Mouse (Mus musculus) kidney, postnatal 0 days (tissue): ENCODE measurements at regions not wholly inside any gene's neighbourhood (a gene's known extent, or its start where the extent isn't known, plus 50 kb on each side); places are given as distances from the start of the nearest gene placed in this dataset.

Source experiments
- ATAC-seq: fragments of 200-750 bp; cut with Nextera tagmentation; replicated peaks from 2 replicates; pipeline ENCODE4 v1.8.0; 2017; ENCODE audit warnings: low read depth, moderate number of reproducible peaks, moderate TSS enrichment, moderate library complexity; ENCODE audit not compliant: low FRiP score
- DNase-seq: peaks from one replicate; pipeline ENCODE4 v3.0.0-alpha.2; 2016; ENCODE audit warnings: low spot score
- H3K27ac ChIP-seq: fragments of 300-500 bp; sonication (generic); 2 replicates; pipeline ENCODE4 v1.5.1; 2014; ENCODE audit warnings: mild to moderate bottlenecking
- H3K27me3 ChIP-seq: fragments of 300-500 bp; sonication (generic); 2 replicates; pipeline ENCODE4 v1.6.1; 2014; ENCODE audit warnings: low read length, mixed read lengths; ENCODE audit not compliant: insufficient read depth
- H3K36me3 ChIP-seq: fragments of 300-500 bp; sonication (generic); 2 replicates; pipeline ENCODE4 v1.6.1; 2014; ENCODE audit warnings: low read length, mixed read lengths; ENCODE audit not compliant: insufficient read depth
- H3K4me1 ChIP-seq: fragments of 300-500 bp; sonication (generic); replicated peaks from 2 replicates; pipeline ENCODE4 v1.6.1; 2014; ENCODE audit warnings: antibody characterized with exemption, low read length, mixed read lengths; ENCODE audit not compliant: insufficient read depth
- H3K4me2 ChIP-seq: fragments of 300-500 bp; sonication (generic); 2 replicates; pipeline ENCODE4 v1.6.1; 2014; ENCODE audit warnings: mild to moderate bottlenecking, low read length, moderate library complexity, mixed read lengths
- H3K4me3 ChIP-seq: fragments of 300-500 bp; sonication (generic); replicated peaks from 2 replicates; pipeline ENCODE4 v1.5.1; 2014; ENCODE audit warnings: low read depth, low read length
- H3K9ac ChIP-seq: fragments of 300-500 bp; sonication (generic); 2 replicates; pipeline ENCODE4 v1.6.1; 2014; ENCODE audit warnings: low read depth, low read length
- H3K9me3 ChIP-seq: fragments of 300-500 bp; sonication (generic); replicated peaks from 2 replicates; pipeline ENCODE4 v1.6.1; 2016; ENCODE audit warnings: low read length, inconsistent platforms, mixed read lengths
- CTCF ChIP-seq: IDR thresholded peaks from 2 replicates; pipeline ENCODE4 v1.5.1; 2016; ENCODE audit warnings: antibody characterized with exemption, low read depth, mild to moderate bottlenecking, moderate library complexity
- WGBS: fragments of 180-500 bp; shearing (Covaris S2); extraction: QIAGEN DNeasy Blood & Tissue Kit; methylation state at CpG from one replicate; pipeline ENCODE4 v1.1.7; 2014; 5-methylcytosine and 5-hydroxymethylcytosine counted together

DNA sequence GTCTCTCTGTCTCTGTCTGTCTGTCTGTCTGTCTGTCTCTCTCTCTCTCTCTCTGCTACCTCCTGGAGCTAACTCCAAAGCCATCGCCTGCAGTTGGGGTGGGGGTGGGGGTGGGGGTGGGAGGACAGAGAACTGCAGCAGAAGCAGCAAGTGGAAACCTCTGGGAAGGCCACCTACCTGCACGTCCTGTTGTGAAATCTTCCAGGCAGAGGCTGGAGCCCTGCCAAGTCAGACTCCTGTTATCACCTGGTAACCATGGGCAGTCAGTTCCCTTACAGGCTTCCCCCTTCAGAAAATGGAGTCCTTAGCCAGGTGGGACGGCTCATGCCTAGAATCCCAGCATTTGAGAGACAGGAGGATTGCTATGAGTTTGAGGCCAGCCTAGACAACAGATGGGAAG, 361.8 kb downstream of the Bcor start:
- Histone ChIP-seq H3K27me3 (no peaks in the 10 kb centered on the region), H3K9ac (no peak overlapping the region), H3K4me2 (no peak overlapping the region), H3K4me1 (no peaks in the 10 kb centered on the region), H3K9me3 (no peaks in the 10 kb centered on the region), H3K27ac (no peak overlapping the region), H3K4me3 (no peak overlapping the region), H3K36me3 (no peaks in the 10 kb centered on the region)
- DNase-seq: no peak
- 27% methylated on average over 3 of the region's 3 CpGs for WGBS
- ATAC-seq: no peak
- no peak for TF ChIP-seq CTCF

DNA sequence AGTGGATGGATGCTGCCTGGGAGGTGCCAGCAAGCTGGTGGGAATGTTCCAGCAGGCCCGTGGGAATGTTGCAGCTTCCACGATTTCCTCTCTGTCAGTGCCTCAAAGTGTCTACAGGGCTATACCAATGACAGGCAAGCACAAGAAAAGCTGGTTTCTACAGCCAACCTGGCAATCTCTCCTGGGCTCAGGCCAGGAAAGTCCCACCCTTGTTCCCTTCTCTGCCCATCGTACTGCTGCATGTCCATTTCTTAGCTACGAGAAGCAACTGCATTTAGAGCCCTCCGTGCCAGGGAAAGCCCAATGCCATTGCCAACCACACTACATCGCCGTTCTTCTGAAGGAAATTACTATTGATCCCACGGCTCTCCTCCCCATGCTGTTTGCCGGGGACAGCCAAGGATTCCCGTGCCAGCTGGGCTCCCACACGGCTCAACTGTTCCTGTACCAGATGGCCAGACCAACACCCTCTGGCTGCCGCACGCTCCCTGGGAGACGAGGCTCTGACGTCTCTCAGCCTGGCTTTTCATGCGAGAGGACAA, 359.7 kb downstream of the Bcor start:
- H3K4me1 ChIP-seq: no peaks in the 10 kb centered on the region
- H3K9me3 ChIP-seq: no peaks in the 10 kb centered on the region
- no peak overlapping the region for H3K4me3 ChIP-seq
- H3K27me3 ChIP-seq: no peaks in the 10 kb centered on the region
- TF ChIP-seq CTCF: no peak
- ATAC-seq (no peak), DNase-seq (no peak)
- no peak overlapping the region for H3K27ac ChIP-seq
- no peaks in the 10 kb centered on the region for H3K36me3 ChIP-seq
- H3K9ac ChIP-seq: no peak overlapping the region
- no peak overlapping the region for H3K4me2 ChIP-seq
- WGBS: 77% methylated on average over 16 of the region's 16 CpGs

DNA sequence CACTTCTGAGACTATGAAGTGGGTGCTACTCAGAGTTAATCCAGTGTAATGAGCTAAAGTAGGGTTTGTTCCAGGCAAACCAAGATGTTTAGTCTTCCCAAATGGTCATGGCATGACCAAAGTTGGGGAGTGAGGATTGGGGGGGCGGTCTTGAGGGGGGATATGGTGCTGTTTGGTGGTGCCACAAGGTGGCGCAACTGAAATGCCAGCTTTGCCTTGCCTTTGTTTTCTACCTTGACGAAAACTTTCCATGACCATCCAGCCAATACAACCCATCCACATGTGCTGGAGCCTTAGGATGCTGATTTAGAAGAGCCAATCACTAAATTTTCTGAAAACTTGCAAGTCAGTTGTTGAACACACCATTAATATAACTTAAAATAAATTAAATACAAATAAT, 358.9 kb downstream of the Bcor start:
- 66% methylated on average over 3 of the region's 3 CpGs for WGBS
- H3K9me3 ChIP-seq: no peaks in the 10 kb centered on the region
- no peak overlapping the region for H3K27ac ChIP-seq
- no peak overlapping the region for H3K4me2 ChIP-seq
- no peak for ATAC-seq
- H3K27me3 ChIP-seq: no peaks in the 10 kb centered on the region
- peak; percentile 50; the same call in 1 of the 2 replicates for TF ChIP-seq CTCF
- no peaks in the 10 kb centered on the region for H3K36me3 ChIP-seq
- H3K4me1 ChIP-seq: no peaks in the 10 kb centered on the region
- no peak for DNase-seq
- H3K4me3 ChIP-seq: no peak overlapping the region
- H3K9ac ChIP-seq: no peak overlapping the region

DNA sequence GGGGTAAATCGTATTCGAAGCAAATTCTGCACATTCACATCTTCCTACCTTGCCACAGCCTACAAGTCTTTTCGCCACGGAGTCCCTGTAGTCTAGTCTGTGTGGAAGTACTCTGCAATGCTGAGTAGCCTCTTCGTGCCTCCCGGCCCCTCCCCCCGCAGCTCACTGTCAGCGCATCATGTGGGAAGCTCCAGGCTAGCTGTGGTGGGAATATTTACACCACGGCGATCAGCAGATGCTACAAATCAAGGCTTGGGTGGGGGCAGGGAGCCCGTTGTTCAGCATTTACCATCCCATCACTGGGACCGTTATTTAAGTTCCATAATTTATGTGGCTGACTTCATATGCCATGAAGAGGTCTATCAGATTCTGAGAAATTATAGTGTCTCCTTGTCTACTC, 358.5 kb downstream of the Bcor start:
- H3K4me3 ChIP-seq: no peak overlapping the region
- no peak for ATAC-seq
- no peak overlapping the region for H3K27ac ChIP-seq
- no peaks in the 10 kb centered on the region for H3K36me3 ChIP-seq
- no peak overlapping the region for H3K4me2 ChIP-seq
- DNase-seq: no peak
- no peaks in the 10 kb centered on the region for H3K27me3 ChIP-seq
- H3K9ac ChIP-seq: no peak overlapping the region
- WGBS: 50% methylated on average over 12 of the region's 12 CpGs
- H3K4me1 ChIP-seq: no peaks in the 10 kb centered on the region
- no peak for TF ChIP-seq CTCF
- no peaks in the 10 kb centered on the region for H3K9me3 ChIP-seq

DNA sequence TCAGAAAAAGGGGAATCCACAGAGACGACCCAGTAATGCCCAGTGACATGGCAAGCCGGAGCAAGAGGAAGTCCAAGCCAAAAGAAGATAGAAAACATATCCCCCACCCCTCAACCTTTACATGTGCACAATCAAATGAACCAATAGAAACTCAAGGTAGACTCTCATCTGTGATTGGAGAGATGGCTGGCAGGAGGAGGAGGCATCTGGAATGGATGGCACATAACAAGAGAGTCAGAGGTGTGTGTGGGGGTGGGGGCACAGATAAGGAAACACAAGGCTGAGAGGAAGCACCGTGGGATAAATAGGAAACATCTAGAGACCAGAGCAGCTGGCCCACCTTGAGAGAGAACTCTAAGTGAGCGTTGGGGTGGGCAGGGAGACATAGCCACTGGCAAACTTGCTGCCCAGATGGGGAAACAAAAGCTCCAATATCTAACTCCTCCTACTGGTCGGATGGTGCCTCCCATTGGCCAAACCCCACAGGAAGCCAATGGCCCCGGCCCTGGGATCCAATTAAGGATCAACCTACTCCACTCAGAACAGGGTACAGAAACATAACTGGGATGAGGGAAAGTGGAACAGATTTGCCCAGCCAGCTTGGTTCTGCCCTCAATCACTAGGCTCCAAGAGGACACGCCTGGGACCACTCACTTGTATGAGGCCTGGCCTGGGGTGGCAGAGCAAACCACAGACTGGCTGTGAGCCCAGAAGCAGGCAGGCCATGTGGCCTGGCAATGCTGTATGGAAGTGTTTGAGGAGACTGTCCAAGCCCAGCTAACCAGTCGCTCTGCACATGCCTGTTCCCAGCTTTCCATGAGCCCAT, 357.9 kb downstream of the Bcor start:
- Histone ChIP-seq H3K4me3 (no peak overlapping the region), H3K27ac (no peak overlapping the region), H3K9me3 (no peaks in the 10 kb centered on the region), H3K9ac (no peak overlapping the region), H3K27me3 (no peaks in the 10 kb centered on the region), H3K4me2 (no peak overlapping the region), H3K36me3 (no peaks in the 10 kb centered on the region), H3K4me1 (no peaks in the 10 kb centered on the region)
- no peak for DNase-seq
- no peak for TF ChIP-seq CTCF
- no peak for ATAC-seq
- WGBS: 66% methylated on average over 8 of the region's 8 CpGs

DNA sequence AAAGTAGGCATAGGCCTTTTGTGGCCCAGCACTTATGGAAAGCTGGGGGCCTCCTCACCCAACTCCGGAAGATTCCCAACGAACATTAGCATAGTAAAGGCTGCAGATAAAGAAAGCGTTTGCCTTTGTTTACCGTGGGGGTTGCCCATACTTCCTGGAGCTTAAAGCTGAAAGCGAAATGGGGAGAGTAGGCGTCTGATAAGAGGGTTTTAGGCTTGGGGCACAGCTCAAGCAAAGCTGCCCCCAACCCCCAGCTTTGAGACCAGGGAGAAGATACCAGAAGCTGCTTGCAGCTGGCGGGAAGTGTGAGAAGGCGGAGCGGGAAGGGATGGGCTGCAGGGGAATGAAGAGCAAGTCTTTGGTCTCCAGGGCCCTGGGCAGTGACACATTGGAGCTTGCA, 356.9 kb downstream of the Bcor start:
- no peak overlapping the region for H3K9ac ChIP-seq
- H3K27ac ChIP-seq: no peak overlapping the region
- DNase-seq: no peak

DNA sequence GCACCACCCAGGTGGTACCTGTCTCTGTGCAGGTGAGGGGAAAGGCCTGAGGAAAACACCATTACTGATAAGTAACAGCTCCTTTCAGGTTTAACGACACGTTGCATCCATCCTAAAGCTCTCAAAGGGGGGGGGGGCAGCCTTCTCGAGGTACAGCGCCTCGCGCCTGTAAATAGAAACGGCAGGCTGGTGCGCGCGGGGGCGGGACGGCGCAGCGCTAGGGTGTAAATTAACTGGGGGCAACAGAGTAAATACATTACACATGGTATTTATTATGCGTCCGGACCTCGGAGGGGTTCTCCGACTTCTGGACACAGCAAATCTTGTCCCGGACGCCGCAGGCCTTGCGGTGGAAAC, 353.3 kb downstream of the Bcor start:
- WGBS: 8% methylated on average over 22 of the region's 22 CpGs
- 0 out of 2 replicates have a peak, but pooled peaks have one; percentile 25 for ATAC-seq
- peak overlapping the region; percentile 60 for H3K27ac ChIP-seq
- H3K4me2 ChIP-seq: peak overlapping the region; percentile 66
- peak overlapping the region; percentile 54 for H3K9ac ChIP-seq
- no peaks in the 10 kb centered on the region for H3K9me3 ChIP-seq
- peak overlapping the region; percentile 37 for H3K4me3 ChIP-seq
- no peaks in the 10 kb centered on the region for H3K27me3 ChIP-seq
- no peaks in the 10 kb centered on the region for H3K36me3 ChIP-seq
- no peak for TF ChIP-seq CTCF
- H3K4me1 ChIP-seq: no peaks in the 10 kb centered on the region
- no peak for DNase-seq

More for the DNA sequence above, 356.9 kb downstream of the Bcor start:
- H3K4me1 ChIP-seq: no peaks in the 10 kb centered on the region
- H3K36me3 ChIP-seq: no peaks in the 10 kb centered on the region
- 25% methylated on average over 9 of the region's 9 CpGs for WGBS
- no peak for TF ChIP-seq CTCF
- no peak overlapping the region for H3K4me2 ChIP-seq
- no peaks in the 10 kb centered on the region for H3K27me3 ChIP-seq
- H3K9me3 ChIP-seq: no peaks in the 10 kb centered on the region
- ATAC-seq: no peak
- no peak overlapping the region for H3K4me3 ChIP-seq
